In genomic region chr13:21415750-21416149, GRCm38 (mm10) we compare ENCODE assay signal across 1 mouse cellular context.
TF ChIP-seq lines count a peak whose summit lies in the region.

No protein-coding gene starts in this region.

TF ChIP-seq in MEL, 35 proteins besides CTCF, POLR2A, EP300 and RAD21:
- no peak for TF ChIP-seq POLR2AphosphoS5 (IDR thresholded peaks at IDR 0.05; ENCODE audit: borderline replicate concordance, low read depth, low read length)
- TF ChIP-seq ETS1 (IDR thresholded peaks at IDR 0.05; ENCODE audit: low read depth, low read length) = no peak
- TF ChIP-seq ZNF384 (IDR thresholded peaks at IDR 0.05; ENCODE audit: low read depth, low read length) = peak; percentile 69
- TF ChIP-seq TAL1 (IDR thresholded peaks at IDR 0.05; ENCODE audit: low read length) = no peak
- TF ChIP-seq ELF1 (IDR thresholded peaks at IDR 0.05; ENCODE audit: low read depth, low read length) = no peak
- TF ChIP-seq HCFC1 (IDR thresholded peaks at IDR 0.05; ENCODE audit: low read depth, low read length) = no peak
